Mouse (Mus musculus) mouse embryonic stem cell (cell line): ENCODE measurements around the gene Usp44.
"Not testable (repeated sequence)": the region's sequence is repeated elsewhere in the genome, so short reads cannot be mapped to it uniquely, and the experiment has no call there.

Experiments used
- in situ Hi-C, 2 experiments: fragments of 300-500 bp; cut with MboI; formaldehyde crosslinking; loops; 1 replicate in 1 of 2; 3 replicates in 1 of 2; pipeline ENCODE4 v1.14.3; 2019 to 2020; ENCODE audit warnings: low sequenced_read_pairs in 2 of 2, low pct_unique_long_range_greater_than_20kb in 1 of 2, mixed read lengths in 1 of 2; ENCODE audit not compliant: unreplicated experiment in 1 of 2

The Usp44 gene

GRCm38 (mm10) chr10:93830931-93831729, at the start of gene Usp44:
Gene Usp44, plus strand, starts transcription at chr10:93831555.
- in situ Hi-C loops = no loop called here

- in situ Hi-C loops = no loop called here
Measured at GRCm38 (mm10) chr10:93783216-93784013, 47.9 kb upstream of the Usp44 start.

- in situ Hi-C loops = no loop called here
Measured at GRCm38 (mm10) chr10:93799711-93800362, 31.5 kb upstream of the Usp44 start.

GRCm38 (mm10) chr10:93800363-93800722, 31.0 kb upstream of the Usp44 start:
- in situ Hi-C loops = no loop called here

- in situ Hi-C loops = no loop called here
Measured at GRCm38 (mm10) chr10:93800895-93801294, 30.5 kb upstream of the Usp44 start.

GRCm38 (mm10) chr10:93803199-93803598, 28.2 kb upstream of the Usp44 start:
- in situ Hi-C loops = no loop called here

GRCm38 (mm10) chr10:93809438-93809837, 21.9 kb upstream of the Usp44 start:
- in situ Hi-C loops = not testable (repeated sequence)

GRCm38 (mm10) chr10:93810590-93811185, 20.7 kb upstream of the Usp44 start:
- in situ Hi-C loops = no loop called here

- in situ Hi-C loops = no loop called here
Measured at GRCm38 (mm10) chr10:93812098-93812497, 19.3 kb upstream of the Usp44 start.

- in situ Hi-C loops = no loop called here
Measured at GRCm38 (mm10) chr10:93812774-93813415, 18.5 kb upstream of the Usp44 start.

GRCm38 (mm10) chr10:93813755-93814154, 17.6 kb upstream of the Usp44 start:
- in situ Hi-C loops = no loop called here

GRCm38 (mm10) chr10:93818661-93819060, 12.7 kb upstream of the Usp44 start:
- in situ Hi-C loops = no loop called here

GRCm38 (mm10) chr10:93829898-93830831, 1.2 kb upstream of the Usp44 start:
- in situ Hi-C loops = no loop called here

GRCm38 (mm10) chr10:93831730-93832574, 597 bp downstream of the Usp44 start:
- in situ Hi-C loops = no loop called here

- in situ Hi-C loops = no loop called here
Measured at GRCm38 (mm10) chr10:93832811-93833210, 1.5 kb downstream of the Usp44 start.

- in situ Hi-C loops = no loop called here
Measured at GRCm38 (mm10) chr10:93833370-93833698, 2.0 kb downstream of the Usp44 start.
